Mouse (Mus musculus): ENCODE data around the gene Luzp2.
"Not testable (repeated sequence)": the region's sequence is repeated elsewhere in the genome, so short reads cannot be mapped to it uniquely, and the experiment has no call there.

Luzp2 gene

GRCm38 (mm10) chr7:55000397-55000796, 165.1 kb downstream of the Luzp2 start:
- in situ Hi-C loops (cut with MboI, MseI) = no loop called here

DNA sequence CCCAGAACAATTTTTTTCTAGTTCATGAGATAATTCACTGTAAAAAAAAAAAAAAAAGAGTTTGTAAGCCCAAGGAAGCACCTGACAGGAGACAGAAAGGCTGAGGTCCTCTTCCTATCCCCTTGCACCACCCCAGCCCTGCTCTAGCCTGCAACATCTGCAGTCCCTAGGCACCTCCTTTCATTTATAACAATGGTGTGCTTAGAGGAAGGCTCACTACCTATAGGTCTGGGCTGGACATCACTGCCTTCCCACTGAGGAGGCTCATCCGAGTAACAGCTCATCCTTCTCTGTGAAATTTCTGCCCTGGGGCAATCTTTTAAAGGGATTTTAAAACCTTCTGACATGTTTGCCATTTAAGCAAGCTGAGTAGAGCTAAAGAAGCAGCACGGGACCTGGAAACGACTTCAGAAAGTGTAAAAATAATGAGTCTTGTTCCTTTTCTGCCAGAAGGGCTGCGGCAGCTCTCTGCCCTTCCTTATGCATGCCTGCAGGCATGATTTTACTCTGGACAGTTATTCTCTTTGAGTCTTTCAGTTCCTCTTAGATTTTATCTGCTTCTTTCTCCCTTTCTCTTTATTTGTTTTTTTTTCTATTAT, 174.0 kb downstream of the Luzp2 start:
- in situ Hi-C loops (cut with MboI, MseI) = no loop called here

GRCm38 (mm10) chr7:55133850-55134249, 298.6 kb downstream of the Luzp2 start:
- in situ Hi-C loops (cut with MboI, MseI) = not testable (repeated sequence)

- in situ Hi-C loops (cut with MboI, MseI) = no loop called here
Measured at GRCm38 (mm10) chr7:55188927-55189326, 353.6 kb downstream of the Luzp2 start.

DNA sequence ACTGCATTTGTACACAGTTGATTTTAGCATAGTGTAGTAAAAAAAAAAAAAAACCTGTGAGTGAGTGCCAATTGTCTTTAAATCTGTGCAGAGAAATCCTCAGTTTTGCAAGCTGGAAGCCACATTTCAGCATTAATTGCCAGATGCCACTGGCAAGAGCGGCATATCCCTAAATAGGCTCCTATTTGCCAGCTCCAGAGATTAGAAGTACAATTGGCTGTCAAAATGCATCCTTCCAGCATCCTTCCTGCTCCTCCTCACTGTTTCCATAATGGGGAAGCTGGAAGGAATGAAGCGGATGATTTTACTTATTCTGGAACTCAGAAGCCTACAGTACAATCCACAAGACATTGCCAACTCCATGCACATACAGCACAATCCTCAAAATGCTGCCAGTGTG, 354.2 kb downstream of the Luzp2 start:
- in situ Hi-C loops (cut with MboI, MseI) = no loop called here

DNA sequence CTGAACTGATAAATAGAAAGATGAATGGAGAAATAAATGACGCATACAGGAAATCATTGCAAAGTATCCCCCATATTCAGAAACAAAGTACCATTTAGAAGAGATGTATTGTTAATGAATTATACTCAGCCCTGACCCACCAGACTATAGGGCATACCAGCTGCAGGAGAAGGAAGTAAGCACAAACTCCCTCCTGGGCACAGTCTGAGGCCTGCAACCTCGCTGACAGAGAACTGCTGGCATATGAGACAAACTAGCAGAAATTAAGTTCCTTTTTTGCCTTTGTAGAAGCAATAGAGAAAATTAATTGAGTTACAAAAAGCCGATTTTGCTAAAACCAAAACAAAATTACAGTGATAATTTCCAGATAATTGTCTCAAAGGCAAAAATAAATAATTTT, 355.4 kb downstream of the Luzp2 start:
- in situ Hi-C loops (cut with MboI, MseI) = no loop called here

- in situ Hi-C loops (cut with MboI, MseI) = no loop called here
Measured at GRCm38 (mm10) chr7:55198806-55199205, 363.5 kb downstream of the Luzp2 start.

DNA sequence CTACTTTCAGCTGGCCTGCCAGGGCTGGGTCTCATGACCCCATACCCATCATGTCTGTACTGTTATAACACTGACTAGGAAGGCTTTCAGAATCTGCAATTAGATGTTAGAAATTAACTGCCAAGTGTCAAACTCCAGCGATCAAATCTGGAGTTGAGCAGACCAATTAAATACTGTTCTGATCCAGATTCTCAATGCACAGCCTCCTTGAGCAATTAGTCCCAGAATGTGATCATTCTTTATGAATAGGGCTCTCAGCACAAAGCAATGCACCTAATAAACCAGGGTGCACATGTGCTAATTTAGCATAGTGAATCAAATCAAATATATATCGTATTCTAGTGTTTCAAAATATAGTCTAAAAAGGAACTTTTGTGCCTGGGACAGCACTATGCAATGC, 387.7 kb downstream of the Luzp2 start:
- in situ Hi-C loops (cut with MboI, MseI) = no loop called here

DNA sequence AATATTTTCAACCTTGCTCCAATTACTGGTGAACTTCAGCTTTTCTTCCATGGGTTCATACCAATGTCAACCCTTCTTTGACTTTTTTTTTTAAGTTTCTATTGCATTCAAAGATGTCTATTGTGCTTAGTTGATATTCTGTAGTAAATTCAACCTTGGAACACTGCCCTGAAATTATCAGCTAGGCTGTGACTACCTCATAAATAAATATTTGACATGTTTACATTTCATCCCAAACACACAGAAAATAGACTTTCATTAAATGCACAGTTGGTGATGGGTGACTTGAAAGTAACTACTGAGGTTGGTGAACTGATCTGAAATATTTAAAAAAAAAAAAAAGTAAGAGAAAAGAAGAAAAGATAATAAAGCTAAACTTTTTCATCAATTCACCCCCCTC, 394.1 kb downstream of the Luzp2 start:
- in situ Hi-C loops (cut with MboI, MseI) = no loop called here

All from T-helper 2 cell (primary cell).